Mouse (Mus musculus) lung, postnatal 0 days (tissue): ENCODE data around the gene Sp1. TPM values are rescaled to one million over a fixed set of nuclear protein-coding genes. Genes with fewer than 3 reads are reported as not detected.

Experiments
- ATAC-seq: fragments of 200-750 bp; cut with Nextera tagmentation; 2 replicates; pipeline ENCODE4 v1.8.0; 2017; ENCODE audit warnings: moderate library complexity
- DNase-seq: peaks from one replicate; pipeline ENCODE4 v3.0.0-alpha.2; 2016; ENCODE audit warnings: low spot score
- H3K27ac ChIP-seq: fragments of 300-500 bp; sonication (generic); 2 replicates; pipeline ENCODE4 v1.5.1; 2014; ENCODE audit warnings: antibody characterized with exemption, mild to moderate bottlenecking, low read length, mixed read lengths
- H3K27me3 ChIP-seq: fragments of 300-500 bp; sonication (generic); replicated peaks from 2 replicates; pipeline ENCODE4 v1.6.1; 2014; ENCODE audit warnings: low read length, mixed read lengths; ENCODE audit not compliant: insufficient read depth
- H3K36me3 ChIP-seq: fragments of 300-500 bp; sonication (generic); 2 replicates; pipeline ENCODE4 v1.6.1; 2014; ENCODE audit warnings: low read length, mixed read lengths; ENCODE audit not compliant: insufficient read depth
- H3K4me1 ChIP-seq: fragments of 300-500 bp; sonication (generic); 2 replicates; pipeline ENCODE4 v1.6.1; 2014; ENCODE audit warnings: antibody characterized with exemption, low read depth, low read length, mixed read lengths; ENCODE audit not compliant: insufficient read depth
- H3K4me2 ChIP-seq: fragments of 300-500 bp; sonication (generic); replicated peaks from 2 replicates; pipeline ENCODE4 v1.6.1; 2014; ENCODE audit warnings: low read depth, mild to moderate bottlenecking, low read length, moderate library complexity, mixed read lengths
- H3K4me3 ChIP-seq: fragments of 300-500 bp; sonication (generic); 2 replicates; pipeline ENCODE4 v1.5.1; 2014; ENCODE audit warnings: low read depth, low read length
- H3K9ac ChIP-seq: fragments of 300-500 bp; sonication (generic); replicated peaks from 2 replicates; pipeline ENCODE4 v1.6.1; 2014; ENCODE audit warnings: low read depth, mild to moderate bottlenecking
- H3K9me3 ChIP-seq: fragments of 300-500 bp; sonication (generic); 2 replicates; pipeline ENCODE4 v1.6.1; 2016; ENCODE audit warnings: low read length, mixed read lengths
- CTCF ChIP-seq: IDR thresholded peaks from 2 replicates; pipeline ENCODE4 v1.5.1; 2016; ENCODE audit warnings: antibody characterized with exemption, mild to moderate bottlenecking
- EP300 ChIP-seq: IDR thresholded peaks from 2 replicates; pipeline ENCODE4 v1.6.1; 2016; ENCODE audit warnings: antibody characterized with exemption, mild to moderate bottlenecking, control low read depth
- WGBS: fragments of 180-500 bp; shearing (Covaris S2); extraction: QIAGEN DNeasy Blood & Tissue Kit; methylation state at CpG from one replicate; pipeline ENCODE4 v1.1.7; 2014; 5-methylcytosine and 5-hydroxymethylcytosine counted together
- polyA plus RNA-seq: library from polyadenylated mRNA; unstranded; fragments of >200 nt; fragmentation: Nextera tagmentation; extraction: Ambion mirVana; gene quantifications from 2 replicates; pipeline ENCODE4 v1.2.1, GENCODE M21; 2015

The Sp1 gene
- polyA plus RNA-seq, 1 experiment from 2014 or later, result 7.3 TPM

GRCm38 (mm10) chr15:102424657-102425056, 18.7 kb downstream of the Sp1 start:
- no peak overlapping the region for H3K4me3 ChIP-seq
- no peak overlapping the region for H3K9ac ChIP-seq
- no peak for DNase-seq
- no peaks in the 10 kb centered on the region for H3K9me3 ChIP-seq
- H3K4me1 ChIP-seq, result no peaks in the 10 kb centered on the region
- H3K36me3 ChIP-seq, result no peaks in the 10 kb centered on the region
- H3K27ac ChIP-seq, result no peak overlapping the region
- TF ChIP-seq CTCF, result 0 out of 2 replicates have a peak, but pooled peaks have one; percentile 10
- no peak for TF ChIP-seq EP300
- no peak overlapping the region for H3K4me2 ChIP-seq
- WGBS, result 61% methylated on average over 2 of the region's 2 CpGs
- ATAC-seq, result no peak
- no peaks in the 10 kb centered on the region for H3K27me3 ChIP-seq

DNA sequence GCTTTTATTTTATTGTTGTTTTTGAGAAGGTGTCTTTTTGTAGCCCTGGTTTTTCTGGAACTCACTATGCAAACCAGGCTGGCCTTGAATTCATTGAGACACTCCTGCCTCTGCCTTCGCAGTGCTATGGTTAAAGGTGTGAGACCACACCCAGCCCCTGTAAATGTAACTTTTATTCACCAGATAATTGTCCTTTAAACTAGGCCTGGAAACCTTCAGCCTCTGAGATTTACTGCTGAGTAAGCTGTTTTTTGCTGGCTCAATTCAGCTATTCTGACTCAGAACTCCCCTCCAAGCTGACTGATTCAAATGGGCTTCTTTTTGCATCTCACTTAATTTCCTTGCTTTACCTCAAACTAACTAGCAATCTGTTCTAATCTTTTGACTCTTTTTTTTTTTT, 21.0 kb downstream of the Sp1 start:
- DNase-seq, result no peak
- H3K9ac ChIP-seq, result no peak overlapping the region
- no peak for TF ChIP-seq CTCF
- TF ChIP-seq EP300, result no peak
- H3K36me3 ChIP-seq, result peaks cover 19% of the 10 kb centered on the region
- ATAC-seq, result no peak
- no peaks in the 10 kb centered on the region for H3K27me3 ChIP-seq
- 100% methylated on average over 1 of the region's 1 CpGs for WGBS
- no peak overlapping the region for H3K4me3 ChIP-seq
- no peaks in the 10 kb centered on the region for H3K4me1 ChIP-seq
- H3K9me3 ChIP-seq, result no peaks in the 10 kb centered on the region
- no peak overlapping the region for H3K27ac ChIP-seq
- no peak overlapping the region for H3K4me2 ChIP-seq

DNA sequence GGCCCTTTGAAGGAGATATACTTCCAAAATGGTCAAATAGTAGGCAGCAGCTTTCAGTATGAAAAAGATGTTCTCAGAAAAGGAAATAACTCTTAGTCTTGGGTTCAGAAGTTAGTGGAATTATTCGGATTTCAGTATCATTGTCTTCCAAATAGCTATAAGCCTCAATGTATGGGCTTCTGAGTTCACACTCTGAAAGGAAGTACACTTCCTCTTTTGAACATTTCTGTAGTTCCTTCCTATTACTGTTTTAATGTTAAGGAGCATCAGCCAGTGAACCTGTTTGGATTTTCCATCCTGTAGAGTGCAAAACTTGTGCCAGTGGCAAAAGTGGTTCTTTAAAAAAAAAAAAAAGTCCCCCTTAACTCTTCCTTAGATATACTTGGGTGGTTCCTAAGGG, 26.1 kb downstream of the Sp1 start:
- Histone ChIP-seq H3K9me3 (no peaks in the 10 kb centered on the region), H3K27me3 (no peaks in the 10 kb centered on the region), H3K4me2 (no peak overlapping the region), H3K36me3 (peaks cover 24% of the 10 kb centered on the region), H3K9ac (no peak overlapping the region), H3K4me1 (no peaks in the 10 kb centered on the region), H3K4me3 (no peak overlapping the region), H3K27ac (no peak overlapping the region)
- 58% methylated on average over 1 of the region's 1 CpGs for WGBS
- no peak for TF ChIP-seq EP300
- TF ChIP-seq CTCF, result no peak
- DNase-seq (no peak), ATAC-seq (no peak)

DNA sequence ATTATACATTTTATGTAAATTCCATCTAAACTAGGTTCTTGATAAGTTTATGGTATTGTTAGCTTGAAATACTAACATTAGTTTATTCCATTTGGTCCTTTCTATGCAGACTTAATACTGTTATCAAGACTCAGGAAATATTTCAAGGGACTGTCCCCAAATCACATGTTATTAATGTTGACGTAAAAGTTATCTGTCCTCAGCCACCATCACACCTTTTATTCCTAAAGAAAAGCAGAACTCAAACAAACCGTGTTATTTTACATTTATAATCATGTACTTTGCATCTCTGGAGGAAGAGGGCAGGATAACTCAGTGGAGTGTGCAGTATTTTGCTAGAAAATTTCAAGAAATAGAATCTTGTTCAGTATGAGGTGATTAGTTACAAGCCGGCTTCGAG, 27.2 kb downstream of the Sp1 start:
- no peak overlapping the region for H3K9ac ChIP-seq
- TF ChIP-seq CTCF (no peak), EP300 (no peak)
- peaks cover 24% of the 10 kb centered on the region for H3K36me3 ChIP-seq
- H3K4me2 ChIP-seq, result no peak overlapping the region
- H3K4me3 ChIP-seq, result no peak overlapping the region
- ATAC-seq, result no peak
- WGBS, result 92% methylated on average over 4 of the region's 4 CpGs
- H3K9me3 ChIP-seq, result no peaks in the 10 kb centered on the region
- no peaks in the 10 kb centered on the region for H3K4me1 ChIP-seq
- H3K27ac ChIP-seq, result no peak overlapping the region
- no peak for DNase-seq
- H3K27me3 ChIP-seq, result no peaks in the 10 kb centered on the region

GRCm38 (mm10) chr15:102442490-102442889, 36.5 kb downstream of the Sp1 start:
- H3K9ac ChIP-seq, result no peak overlapping the region
- ATAC-seq, result peak; percentile 63
- H3K36me3 ChIP-seq, result no peaks in the 10 kb centered on the region
- no peak overlapping the region for H3K4me3 ChIP-seq
- H3K27ac ChIP-seq, result no peak overlapping the region
- no peaks in the 10 kb centered on the region for H3K9me3 ChIP-seq
- no peak for TF ChIP-seq EP300
- peak; percentile 82 for TF ChIP-seq CTCF
- H3K4me1 ChIP-seq, result no peaks in the 10 kb centered on the region
- no peaks in the 10 kb centered on the region for H3K27me3 ChIP-seq
- WGBS, result 50% methylated on average over 2 of the region's 2 CpGs
- DNase-seq, result peak; percentile 81
- no peak overlapping the region for H3K4me2 ChIP-seq

DNA sequence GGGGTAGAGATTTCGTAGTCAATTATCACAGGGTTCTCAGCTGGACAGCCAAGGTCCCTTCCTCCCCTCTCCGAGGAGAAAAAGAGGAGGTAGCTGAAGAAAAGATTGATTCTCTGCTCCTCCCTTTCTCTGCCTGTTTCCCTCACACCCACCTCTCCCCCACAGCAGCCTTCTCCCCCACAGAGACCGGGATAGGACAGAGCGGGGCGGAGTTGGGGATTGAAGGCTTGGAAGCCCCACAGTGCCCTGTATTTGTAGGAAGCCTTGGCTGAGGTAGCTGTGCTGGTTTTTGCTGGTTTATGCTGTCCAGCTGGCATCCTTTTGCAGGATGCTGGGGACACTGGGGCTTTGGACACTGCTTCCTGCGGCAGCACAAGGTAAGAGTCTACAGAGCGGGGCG, 39.2 kb downstream of the Sp1 start, which contains the start of gene Amhr2:
Gene Amhr2, plus strand, starts transcription at position 222 of the 400 bp plus-strand sequence.
- H3K9me3 ChIP-seq, result no peaks in the 10 kb centered on the region
- no peaks in the 10 kb centered on the region for H3K27me3 ChIP-seq
- H3K4me1 ChIP-seq, result no peaks in the 10 kb centered on the region
- H3K4me3 ChIP-seq, result no peak within 1 kb of the TSS
- WGBS, result 49% methylated on average over 8 of the region's 8 CpGs
- DNase-seq (no peak), ATAC-seq (peak; percentile 11; the same call in 1 of the 2 replicates)
- no peak within 1 kb of the TSS for H3K4me2 ChIP-seq
- H3K36me3 ChIP-seq, result no peaks in the 10 kb centered on the region
- TF ChIP-seq EP300 (no peak), CTCF (no peak)
- no peak within 1 kb of the TSS for H3K9ac ChIP-seq
- H3K27ac ChIP-seq, result no peak within 1 kb of the TSS

DNA sequence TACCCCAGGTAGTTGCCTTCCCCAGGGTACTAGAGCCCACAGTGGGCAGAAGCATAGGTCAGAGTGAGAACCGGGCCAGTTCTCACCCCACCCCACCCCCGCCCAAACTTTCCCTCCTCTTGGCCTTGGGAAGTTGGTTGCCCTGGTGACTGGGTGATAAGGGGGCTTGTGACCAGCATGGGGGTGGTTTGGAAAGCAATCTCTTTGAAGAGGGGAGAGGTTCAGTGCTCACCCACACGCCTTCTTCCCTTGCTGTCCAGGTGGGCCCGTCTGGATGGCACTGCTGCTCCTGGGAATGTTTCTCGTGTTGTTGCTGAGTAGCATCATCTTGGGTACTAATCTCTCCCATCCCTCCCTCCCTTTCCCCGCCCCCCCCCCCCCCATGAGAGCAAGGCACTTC, 40.5 kb downstream of the Sp1 start:
- Histone ChIP-seq H3K27ac (no peak overlapping the region), H3K27me3 (no peaks in the 10 kb centered on the region), H3K4me1 (no peaks in the 10 kb centered on the region; the same call in 1 of the 2 replicates), H3K4me3 (no peak overlapping the region), H3K9ac (no peak overlapping the region), H3K36me3 (no peaks in the 10 kb centered on the region), H3K9me3 (no peaks in the 10 kb centered on the region), H3K4me2 (no peak overlapping the region)
- DNase-seq (no peak), ATAC-seq (no peak)
- no peak for TF ChIP-seq EP300
- no peak for TF ChIP-seq CTCF
- WGBS, result 31% methylated on average over 5 of the region's 6 CpGs
